Mouse (Mus musculus): ENCODE measurements around the gene Micall1.

- no peak for TF ChIP-seq CTCF (conservative IDR thresholded peaks at IDR 0.05 in 1 of 2, IDR thresholded peaks at IDR 0.05 in 1 of 2; ENCODE audit: low read depth in 2 of 2, low read length in 2 of 2)
- TF ChIP-seq POLR2AphosphoS2 (IDR thresholded peaks at IDR 0.05; ENCODE audit: low read depth, low read length), result no peak
- TF ChIP-seq POLR2A (IDR thresholded peaks at IDR 0.05; ENCODE audit: low read depth, low read length), result no peak
Measured at GRCm38 (mm10) chr15:79110031-79110430, 1.3 kb downstream of the Micall1 start.

Measured in CH12.LX (cell line).